Mouse (Mus musculus): ENCODE results near the gene 2310011J03Rik. TPM values are rescaled to one million over a fixed set of nuclear protein-coding genes. Genes with fewer than 3 reads are reported as not detected.

Gene 2310011J03Rik
- total RNA-seq (2021) (10 to 100 TPM; 13.3 to 14.5 TPM), polyA plus RNA-seq (2012; rRNA removed) (27.3 and 28.9 TPM in 2 replicates)
- long read RNA-seq, transcript 2310011J03Rik-201 (2 exons, 1,649 nt), result major isoform, 23 of 25 reads
- long read RNA-seq, partial matches to known transcripts, result 0 of 25 reads
- long read RNA-seq, other reads (novel, unspliced or antisense), result 2 of 25 reads

DNA sequence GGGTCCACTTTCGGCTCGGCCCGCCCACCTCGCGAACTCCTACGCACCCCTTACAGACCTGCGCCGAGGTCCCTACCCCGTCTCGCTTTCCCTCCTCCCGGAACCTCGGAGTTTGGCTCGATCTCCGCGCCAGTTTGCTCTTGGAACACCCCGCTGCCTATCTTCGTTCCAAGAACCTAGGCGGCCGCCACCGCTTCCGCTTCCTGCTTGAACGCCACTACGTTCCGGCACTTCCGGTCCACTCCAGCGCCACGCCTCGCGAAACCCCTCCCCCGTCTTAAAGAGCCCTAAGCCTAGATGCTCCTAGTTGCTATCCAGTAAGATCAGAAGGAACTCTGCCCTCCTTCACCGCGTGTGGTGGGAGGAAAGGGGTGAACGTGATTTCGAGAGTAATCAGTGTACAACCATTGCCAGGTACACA lies at the start of gene 2310011J03Rik:
2310011J03Rik (minus strand) TSS at position 198 of the 421 bp plus-strand sequence.
- peak within 1 kb of the TSS; percentile 90 for H3K4me3 ChIP-seq
- no peaks in the 10 kb centered on the region for H3K79me2 ChIP-seq (replicated peaks; ENCODE audit: control insufficient read depth, insufficient read depth, low read length)
- intact Hi-C loops (cut with DNase I), result loop anchor here (1.0 to 10.0 kb wide), 2 partner anchors 25 to 146 kb away; partner anchors contain the start of genes 1600002K03Rik, Apc2 and Efna2
- no peaks in the 10 kb centered on the region for H3K36me3 ChIP-seq (ENCODE audit: control insufficient read depth, insufficient read depth, low read length)
- under 1% methylated on average over 34 of the region's 34 CpGs for WGBS
- no peak for TF ChIP-seq CTCF (IDR thresholded peaks at IDR 0.05)
- TF ChIP-seq POLR2A (IDR thresholded peaks at IDR 0.05; ENCODE audit: insufficient read depth, low read depth, low read length), result peak; percentile 84
- TF ChIP-seq EP300 (IDR thresholded peaks at IDR 0.05; ENCODE audit: insufficient read depth, low read depth, low read length), result peak; percentile 80; the same call in 1 of the 2 replicates
- H3K9ac ChIP-seq (ENCODE audit: low read depth, low read length), result peak within 1 kb of the TSS; percentile 83
- peak; percentile 93 to 94 for DNase-seq
- peaks cover 11% of the 10 kb centered on the region for H3K4me1 ChIP-seq (ENCODE audit: control insufficient read depth, insufficient read depth, low read length)
- H3K27me3 ChIP-seq (ENCODE audit: control insufficient read depth, insufficient read depth, low read length), result no peaks in the 10 kb centered on the region
- H3K27ac ChIP-seq, result peak within 1 kb of the TSS; percentile 87

DNA sequence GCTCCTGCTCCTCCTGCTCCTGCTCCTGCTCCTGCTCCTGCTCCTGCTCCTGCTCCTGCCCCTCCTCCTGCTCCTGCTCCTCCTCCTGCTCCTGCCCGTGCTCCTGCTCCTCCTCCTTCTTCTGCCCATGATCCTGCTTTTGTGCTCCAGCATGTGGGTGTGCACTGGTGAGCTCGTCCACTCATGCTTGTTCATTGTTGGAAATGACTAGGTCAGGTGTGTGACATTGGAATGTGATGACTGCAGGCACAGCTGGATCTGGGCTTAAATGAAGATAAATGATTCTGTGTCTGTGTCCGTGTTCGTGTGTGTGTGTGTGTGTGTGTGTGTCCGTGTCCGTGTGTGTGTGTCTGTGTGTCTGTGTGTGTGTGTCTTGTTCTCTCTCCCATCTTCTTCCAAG lies 48.1 kb upstream of the 2310011J03Rik start:
- Histone ChIP-seq H3K9ac (ENCODE audit: low read depth, low read length) (no peak overlapping the region), H3K27ac (no peak overlapping the region), H3K4me3 (no peak overlapping the region), H3K27me3 (ENCODE audit: control insufficient read depth, insufficient read depth, low read length) (no peaks in the 10 kb centered on the region), H3K36me3 (ENCODE audit: control insufficient read depth, insufficient read depth, low read length) (no peaks in the 10 kb centered on the region), H3K79me2 (replicated peaks; ENCODE audit: control insufficient read depth, insufficient read depth, low read length) (no peaks in the 10 kb centered on the region), H3K4me1 (ENCODE audit: control insufficient read depth, insufficient read depth, low read length) (no peaks in the 10 kb centered on the region)
- no peak for DNase-seq
- TF ChIP-seq POLR2A (IDR thresholded peaks at IDR 0.05; ENCODE audit: insufficient read depth, low read depth, low read length) (no peak), EP300 (IDR thresholded peaks at IDR 0.05; ENCODE audit: insufficient read depth, low read depth, low read length) (no peak), CTCF (IDR thresholded peaks at IDR 0.05) (no peak)
- intact Hi-C loops (cut with DNase I), result no loop called here
- 87% methylated on average over 6 of the region's 6 CpGs for WGBS

DNA sequence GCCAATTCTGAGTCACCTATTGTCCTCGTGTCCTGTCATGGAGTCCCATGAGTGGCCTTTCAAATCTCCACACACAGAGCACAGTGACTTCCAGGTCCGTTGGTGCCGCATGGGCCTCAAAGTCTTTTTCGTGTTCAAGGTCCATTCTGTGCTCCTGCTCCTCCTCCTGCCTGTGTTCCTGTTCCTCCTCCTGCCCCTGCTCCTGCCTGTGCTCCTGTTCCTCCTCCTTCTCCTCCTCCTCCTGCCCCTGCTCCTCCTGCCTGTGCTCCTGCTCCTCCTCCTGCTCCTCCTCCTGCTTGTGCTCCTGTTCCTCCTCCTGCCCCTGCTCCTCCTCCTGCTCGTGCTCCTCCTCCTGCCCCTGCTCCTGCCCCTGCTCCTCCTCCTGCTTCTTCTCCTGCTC lies 47.6 kb upstream of the 2310011J03Rik start:
- Histone ChIP-seq H3K27me3 (ENCODE audit: control insufficient read depth, insufficient read depth, low read length) (no peaks in the 10 kb centered on the region), H3K4me3 (no peak overlapping the region), H3K4me1 (ENCODE audit: control insufficient read depth, insufficient read depth, low read length) (no peaks in the 10 kb centered on the region), H3K36me3 (ENCODE audit: control insufficient read depth, insufficient read depth, low read length) (no peaks in the 10 kb centered on the region), H3K9ac (ENCODE audit: low read depth, low read length) (no peak overlapping the region), H3K27ac (no peak overlapping the region), H3K79me2 (replicated peaks; ENCODE audit: control insufficient read depth, insufficient read depth, low read length) (no peaks in the 10 kb centered on the region)
- intact Hi-C loops (cut with DNase I), result no loop called here
- no peak for TF ChIP-seq EP300 (IDR thresholded peaks at IDR 0.05; ENCODE audit: insufficient read depth, low read depth, low read length)
- no peak for TF ChIP-seq CTCF (IDR thresholded peaks at IDR 0.05)
- TF ChIP-seq POLR2A (IDR thresholded peaks at IDR 0.05; ENCODE audit: insufficient read depth, low read depth, low read length), result no peak
- no peak for DNase-seq
- WGBS, result 45% methylated on average over 5 of the region's 5 CpGs

DNA sequence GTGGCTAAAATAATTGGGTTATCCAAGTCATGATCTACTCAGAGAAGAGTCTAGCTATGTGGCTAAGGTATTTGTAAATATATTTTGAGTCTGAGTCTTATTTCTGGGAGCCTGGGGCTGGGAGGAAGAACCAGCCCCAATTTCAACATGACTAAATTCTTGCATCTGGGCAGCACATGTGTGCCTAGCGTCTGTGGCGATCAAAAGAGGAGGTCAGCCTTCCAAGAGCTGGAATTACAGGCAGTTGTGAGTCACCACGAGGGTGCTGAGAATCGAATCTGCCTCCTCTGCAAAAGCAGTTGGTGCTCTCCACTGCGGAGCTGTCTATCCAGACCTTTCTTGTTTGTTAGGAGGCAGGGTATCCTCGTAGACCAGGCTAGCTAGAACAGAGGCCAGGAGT lies 45.4 kb upstream of the 2310011J03Rik start:
- TF ChIP-seq EP300 (IDR thresholded peaks at IDR 0.05; ENCODE audit: insufficient read depth, low read depth, low read length) (no peak), CTCF (IDR thresholded peaks at IDR 0.05) (no peak), POLR2A (IDR thresholded peaks at IDR 0.05; ENCODE audit: insufficient read depth, low read depth, low read length) (no peak)
- H3K9ac ChIP-seq (ENCODE audit: low read depth, low read length), result no peak overlapping the region

DNA sequence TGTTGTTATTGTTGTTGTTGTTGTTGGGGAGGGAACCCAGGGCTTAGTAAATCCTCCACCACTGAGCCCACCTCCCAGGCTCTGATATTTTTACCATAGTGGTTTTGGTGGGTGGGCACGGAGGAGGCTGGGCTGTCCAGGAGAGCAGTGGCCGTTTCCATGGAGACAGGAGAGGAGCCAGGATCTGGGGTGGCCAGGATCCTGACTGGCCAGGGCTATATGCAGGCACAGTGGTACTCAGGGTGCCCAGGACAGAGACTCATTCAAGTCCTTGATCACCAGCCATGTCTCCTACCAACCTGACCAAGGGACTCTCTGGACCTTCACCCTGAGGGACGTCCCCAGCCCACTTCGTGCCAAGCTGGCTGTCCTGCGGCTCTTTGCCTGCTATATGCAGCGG lies 43.4 kb upstream of the 2310011J03Rik start:
- Histone ChIP-seq H3K79me2 (replicated peaks; ENCODE audit: control insufficient read depth, insufficient read depth, low read length) (no peaks in the 10 kb centered on the region), H3K4me3 (no peak overlapping the region), H3K27ac (no peak overlapping the region), H3K36me3 (ENCODE audit: control insufficient read depth, insufficient read depth, low read length) (no peaks in the 10 kb centered on the region), H3K27me3 (ENCODE audit: control insufficient read depth, insufficient read depth, low read length) (no peaks in the 10 kb centered on the region; the same call in 1 of the 2 replicates), H3K9ac (ENCODE audit: low read depth, low read length) (no peak overlapping the region), H3K4me1 (ENCODE audit: control insufficient read depth, insufficient read depth, low read length) (no peaks in the 10 kb centered on the region)
- intact Hi-C loops (cut with DNase I), result no loop called here
- TF ChIP-seq POLR2A (IDR thresholded peaks at IDR 0.05; ENCODE audit: insufficient read depth, low read depth, low read length) (no peak), CTCF (IDR thresholded peaks at IDR 0.05) (no peak), EP300 (IDR thresholded peaks at IDR 0.05; ENCODE audit: insufficient read depth, low read depth, low read length) (no peak)
- 43% methylated on average over 6 of the region's 6 CpGs for WGBS
- DNase-seq, result no peak

More for the DNA sequence above, 45.4 kb upstream of the 2310011J03Rik start:
- Histone ChIP-seq H3K36me3 (ENCODE audit: control insufficient read depth, insufficient read depth, low read length) (no peaks in the 10 kb centered on the region), H3K27me3 (ENCODE audit: control insufficient read depth, insufficient read depth, low read length) (no peaks in the 10 kb centered on the region; the same call in 1 of the 2 replicates), H3K79me2 (replicated peaks; ENCODE audit: control insufficient read depth, insufficient read depth, low read length) (no peaks in the 10 kb centered on the region), H3K4me3 (no peak overlapping the region), H3K27ac (no peak overlapping the region), H3K4me1 (ENCODE audit: control insufficient read depth, insufficient read depth, low read length) (no peaks in the 10 kb centered on the region)
- WGBS, result 59% methylated on average over 6 of the region's 6 CpGs
- no peak for DNase-seq
- intact Hi-C loops (cut with DNase I), result no loop called here

DNA sequence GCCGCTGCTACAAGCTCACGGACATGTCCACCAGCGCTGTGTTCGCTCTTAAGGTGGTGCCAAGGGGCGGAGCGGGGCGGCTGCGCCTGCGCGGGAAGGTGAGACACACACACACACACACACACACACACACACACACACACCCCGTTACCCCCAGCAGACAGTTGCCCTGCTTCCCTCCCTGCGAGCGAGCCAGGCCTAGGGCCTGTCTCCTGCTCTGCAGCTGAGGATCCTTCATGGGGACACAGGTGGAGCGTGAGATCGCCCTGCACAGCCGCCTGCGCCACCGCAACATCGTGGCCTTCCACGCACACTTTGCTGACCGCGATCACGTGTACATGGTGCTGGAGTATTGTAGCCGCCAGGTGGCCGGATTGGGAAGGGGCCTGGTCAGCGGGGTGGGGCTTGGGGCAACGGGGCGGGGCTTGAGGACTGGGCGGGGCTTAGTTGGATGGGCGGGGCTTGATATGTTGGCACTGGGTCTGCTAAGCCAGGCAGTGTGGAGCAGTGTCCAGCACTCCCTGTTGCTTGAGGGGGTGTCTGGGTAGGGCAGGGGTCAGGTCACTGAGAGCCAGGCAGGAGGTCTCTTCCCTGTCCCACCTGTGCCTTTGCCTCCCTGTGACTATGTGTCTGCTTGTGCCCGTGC lies 37.8 kb upstream of the 2310011J03Rik start:
- TF ChIP-seq CTCF (IDR thresholded peaks at IDR 0.05) (no peak), EP300 (IDR thresholded peaks at IDR 0.05; ENCODE audit: insufficient read depth, low read depth, low read length) (no peak), POLR2A (IDR thresholded peaks at IDR 0.05; ENCODE audit: insufficient read depth, low read depth, low read length) (no peak)
- H3K4me3 ChIP-seq, result no peak overlapping the region
- intact Hi-C loops (cut with DNase I), result no loop called here
- no peak overlapping the region for H3K27ac ChIP-seq
- H3K4me1 ChIP-seq (ENCODE audit: control insufficient read depth, insufficient read depth, low read length), result no peaks in the 10 kb centered on the region
- H3K9ac ChIP-seq (ENCODE audit: low read depth, low read length), result peak overlapping the region; percentile 24
- H3K36me3 ChIP-seq (ENCODE audit: control insufficient read depth, insufficient read depth, low read length), result no peaks in the 10 kb centered on the region
- WGBS, result 8% methylated on average over 31 of the region's 31 CpGs
- DNase-seq, result peak; percentile 35 to 45
- peaks cover 17% of the 10 kb centered on the region for H3K27me3 ChIP-seq (ENCODE audit: control insufficient read depth, insufficient read depth, low read length)
- H3K79me2 ChIP-seq (replicated peaks; ENCODE audit: control insufficient read depth, insufficient read depth, low read length), result no peaks in the 10 kb centered on the region
